Mouse (Mus musculus) limb, embryonic 13.5 days (tissue): ENCODE results near the gene Edf1. TPM values are rescaled to one million over a fixed set of nuclear protein-coding genes. Genes with fewer than 3 reads are reported as not detected.

ENCODE experiments used
- ATAC-seq: fragments of 200-750 bp; cut with Nextera tagmentation; 2 replicates; pipeline ENCODE4 v1.8.0; 2017; ENCODE audit warnings: low read depth, moderate number of reproducible peaks, moderate TSS enrichment; ENCODE audit not compliant: low FRiP score
- H3K27ac ChIP-seq: fragments of 300-500 bp; sonication (generic); 2 replicates; pipeline ENCODE4 v1.5.1; 2015; ENCODE audit warnings: inconsistent platforms, mild to moderate bottlenecking, moderate library complexity
- H3K27me3 ChIP-seq: fragments of 300-500 bp; sonication (generic); 2 replicates; pipeline ENCODE4 v1.6.1; 2015; ENCODE audit warnings: mild to moderate bottlenecking, inconsistent platforms
- H3K36me3 ChIP-seq: fragments of 300-500 bp; sonication (generic); 2 replicates; pipeline ENCODE4 v1.6.1; 2015; ENCODE audit warnings: inconsistent platforms, mild to moderate bottlenecking, moderate library complexity
- H3K4me1 ChIP-seq: fragments of 300-500 bp; sonication (generic); 2 replicates; pipeline ENCODE4 v1.6.1; 2015; ENCODE audit warnings: inconsistent platforms
- H3K4me2 ChIP-seq: fragments of 300-500 bp; sonication (generic); replicated peaks from 2 replicates; pipeline ENCODE4 v1.6.1; 2015; ENCODE audit warnings: inconsistent platforms, mild to moderate bottlenecking, moderate library complexity
- H3K4me3 ChIP-seq: fragments of 300-500 bp; sonication (generic); 2 replicates; pipeline ENCODE4 v1.5.1; 2015; ENCODE audit warnings: moderate library complexity, mild to moderate bottlenecking, inconsistent platforms
- H3K9ac ChIP-seq: fragments of 300-500 bp; sonication (generic); 2 replicates; pipeline ENCODE4 v1.6.1; 2015; ENCODE audit warnings: mild to moderate bottlenecking, inconsistent platforms
- H3K9me3 ChIP-seq: fragments of 300-500 bp; sonication (generic); 2 replicates; pipeline ENCODE4 v1.6.1; 2016; ENCODE audit warnings: inconsistent platforms
- WGBS: fragments of 180-500 bp; shearing (Covaris S2); methylation state at CpG from one replicate; pipeline ENCODE4 v1.1.7; 2015; 5-methylcytosine and 5-hydroxymethylcytosine counted together
- polyA plus RNA-seq: library from polyadenylated mRNA; unstranded; fragments of >200 nt; fragmentation: Nextera tagmentation; extraction: Ambion mirVana; gene quantifications from 2 replicates; pipeline ENCODE4 v1.2.1, GENCODE M21; 2015

The Edf1 gene
- polyA plus RNA-seq, 1 experiment from 2014 or later = 330 TPM

DNA sequence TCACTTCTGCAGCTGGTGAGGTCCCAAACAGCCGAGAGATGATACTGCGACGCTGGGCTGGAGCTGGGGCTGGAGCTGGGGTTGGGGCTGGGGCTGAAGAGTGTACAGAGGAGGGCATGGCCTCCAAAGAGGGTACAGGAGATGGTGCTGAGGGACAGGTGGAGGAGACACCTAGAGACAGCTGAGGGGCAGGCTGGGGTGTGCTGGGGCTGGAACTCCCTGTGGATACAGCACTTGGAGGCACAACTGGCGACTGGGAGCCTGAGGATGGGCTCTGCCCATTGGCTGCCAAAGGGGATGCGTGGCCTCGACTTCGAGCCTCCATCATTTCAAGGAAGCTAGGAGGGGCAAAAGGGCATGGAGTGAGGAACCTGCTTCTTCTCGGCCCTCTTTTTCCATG is 29.6 kb downstream of the Edf1 start:
- H3K4me1 ChIP-seq = peaks cover 14% of the 10 kb centered on the region
- no peak overlapping the region for H3K4me3 ChIP-seq
- no peak overlapping the region for H3K9ac ChIP-seq
- no peaks in the 10 kb centered on the region for H3K27me3 ChIP-seq
- H3K27ac ChIP-seq = no peak overlapping the region
- H3K36me3 ChIP-seq = peaks cover 92% of the 10 kb centered on the region
- H3K9me3 ChIP-seq = no peaks in the 10 kb centered on the region
- H3K4me2 ChIP-seq = no peak overlapping the region
- 91% methylated on average over 8 of the region's 8 CpGs for WGBS
- no peak for ATAC-seq

DNA sequence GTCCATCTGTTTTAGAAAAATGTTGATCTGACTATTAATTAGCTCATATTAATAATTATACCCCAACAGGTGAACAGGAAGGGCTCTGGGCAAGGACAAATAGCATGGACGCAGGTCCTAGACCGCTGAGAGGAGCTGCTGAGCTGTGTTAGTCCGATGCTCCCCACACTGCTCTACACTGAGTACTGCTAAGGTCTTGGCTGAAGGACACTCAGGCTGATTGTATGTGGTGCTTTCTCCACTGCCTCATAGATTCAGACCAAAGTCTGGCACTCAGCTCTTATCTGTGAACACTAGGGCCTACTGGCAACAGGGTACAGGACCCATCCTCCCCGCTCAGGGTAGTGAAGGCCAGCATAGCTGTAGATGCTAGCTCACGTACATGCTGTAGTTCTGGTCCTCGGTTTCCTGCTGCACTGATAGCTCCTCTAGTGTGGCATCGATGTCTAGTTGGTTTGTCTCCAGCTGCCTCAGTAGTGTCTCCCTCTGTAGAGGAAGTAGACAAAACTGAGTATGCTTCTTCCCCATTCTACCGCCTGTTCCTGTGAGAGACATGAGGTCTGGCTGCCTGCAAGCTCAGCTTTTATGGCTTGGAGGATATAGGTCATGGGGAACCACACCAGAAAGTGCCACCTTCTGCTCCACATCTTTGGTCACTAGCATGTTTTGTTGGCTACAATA is 30.7 kb downstream of the Edf1 start:
- ATAC-seq = no peak

GRCm38 (mm10) chr2:25591863-25592262 is 34.2 kb downstream of the Edf1 start:
- H3K36me3 ChIP-seq = peaks cover 92% of the 10 kb centered on the region
- 89% methylated on average over 2 of the region's 2 CpGs for WGBS
- no peak overlapping the region for H3K27ac ChIP-seq
- ATAC-seq = no peak
- no peak overlapping the region for H3K4me3 ChIP-seq
- H3K9me3 ChIP-seq = no peaks in the 10 kb centered on the region
- H3K4me1 ChIP-seq = no peaks in the 10 kb centered on the region
- no peak overlapping the region for H3K4me2 ChIP-seq
- H3K9ac ChIP-seq = no peak overlapping the region
- H3K27me3 ChIP-seq = no peaks in the 10 kb centered on the region

More for the DNA sequence above, 30.7 kb downstream of the Edf1 start:
- Histone ChIP-seq H3K27ac (no peak overlapping the region), H3K36me3 (peaks cover 96% of the 10 kb centered on the region), H3K9ac (no peak overlapping the region), H3K4me1 (0 out of 2 replicates have a peak, but pooled peaks cover 3% of the 10 kb centered on the region), H3K4me3 (no peak overlapping the region), H3K27me3 (no peaks in the 10 kb centered on the region), H3K4me2 (no peak overlapping the region), H3K9me3 (no peaks in the 10 kb centered on the region)
- 93% methylated on average over 8 of the region's 8 CpGs for WGBS

GRCm38 (mm10) chr2:25596765-25597510 is 39.3 kb downstream of the Edf1 start:
- peak; percentile 40; the same call in 1 of the 2 replicates for ATAC-seq
- Histone ChIP-seq H3K9me3 (no peaks in the 10 kb centered on the region), H3K27ac (no peak overlapping the region), H3K27me3 (no peaks in the 10 kb centered on the region), H3K4me2 (no peak overlapping the region), H3K36me3 (peaks cover 95% of the 10 kb centered on the region), H3K4me3 (no peak overlapping the region), H3K9ac (no peak overlapping the region), H3K4me1 (no peaks in the 10 kb centered on the region)
- WGBS = 92% methylated on average over 5 of the region's 5 CpGs

GRCm38 (mm10) chr2:25598749-25599148 is 41.1 kb downstream of the Edf1 start:
- no peak overlapping the region for H3K27ac ChIP-seq
- no peaks in the 10 kb centered on the region for H3K4me1 ChIP-seq
- H3K36me3 ChIP-seq = peaks cover 95% of the 10 kb centered on the region
- H3K27me3 ChIP-seq = no peaks in the 10 kb centered on the region
- ATAC-seq = no peak
- no peak overlapping the region for H3K4me2 ChIP-seq
- no peaks in the 10 kb centered on the region for H3K9me3 ChIP-seq
- WGBS = 93% methylated on average over 1 of the region's 1 CpGs
- no peak overlapping the region for H3K4me3 ChIP-seq
- H3K9ac ChIP-seq = no peak overlapping the region

GRCm38 (mm10) chr2:25600037-25600436 is 42.4 kb downstream of the Edf1 start:
- ATAC-seq = no peak
- Histone ChIP-seq H3K9ac (no peak overlapping the region), H3K4me3 (no peak overlapping the region), H3K36me3 (peaks cover 96% of the 10 kb centered on the region), H3K4me1 (no peaks in the 10 kb centered on the region), H3K4me2 (no peak overlapping the region), H3K27ac (no peak overlapping the region), H3K27me3 (no peaks in the 10 kb centered on the region), H3K9me3 (no peaks in the 10 kb centered on the region)
- WGBS = 85% methylated on average over 2 of the region's 2 CpGs

- no peak overlapping the region for H3K4me2 ChIP-seq
- H3K4me1 ChIP-seq = peaks cover 16% of the 10 kb centered on the region
- no peak overlapping the region for H3K4me3 ChIP-seq
- no peak overlapping the region for H3K9ac ChIP-seq
- no peak for ATAC-seq
- no peak overlapping the region for H3K27ac ChIP-seq
- no peaks in the 10 kb centered on the region for H3K27me3 ChIP-seq
- 95% methylated on average over 5 of the region's 5 CpGs for WGBS
- peaks cover 78% of the 10 kb centered on the region for H3K36me3 ChIP-seq
- no peaks in the 10 kb centered on the region for H3K9me3 ChIP-seq
Measured at GRCm38 (mm10) chr2:25602526-25602925, 44.9 kb downstream of the Edf1 start.

DNA sequence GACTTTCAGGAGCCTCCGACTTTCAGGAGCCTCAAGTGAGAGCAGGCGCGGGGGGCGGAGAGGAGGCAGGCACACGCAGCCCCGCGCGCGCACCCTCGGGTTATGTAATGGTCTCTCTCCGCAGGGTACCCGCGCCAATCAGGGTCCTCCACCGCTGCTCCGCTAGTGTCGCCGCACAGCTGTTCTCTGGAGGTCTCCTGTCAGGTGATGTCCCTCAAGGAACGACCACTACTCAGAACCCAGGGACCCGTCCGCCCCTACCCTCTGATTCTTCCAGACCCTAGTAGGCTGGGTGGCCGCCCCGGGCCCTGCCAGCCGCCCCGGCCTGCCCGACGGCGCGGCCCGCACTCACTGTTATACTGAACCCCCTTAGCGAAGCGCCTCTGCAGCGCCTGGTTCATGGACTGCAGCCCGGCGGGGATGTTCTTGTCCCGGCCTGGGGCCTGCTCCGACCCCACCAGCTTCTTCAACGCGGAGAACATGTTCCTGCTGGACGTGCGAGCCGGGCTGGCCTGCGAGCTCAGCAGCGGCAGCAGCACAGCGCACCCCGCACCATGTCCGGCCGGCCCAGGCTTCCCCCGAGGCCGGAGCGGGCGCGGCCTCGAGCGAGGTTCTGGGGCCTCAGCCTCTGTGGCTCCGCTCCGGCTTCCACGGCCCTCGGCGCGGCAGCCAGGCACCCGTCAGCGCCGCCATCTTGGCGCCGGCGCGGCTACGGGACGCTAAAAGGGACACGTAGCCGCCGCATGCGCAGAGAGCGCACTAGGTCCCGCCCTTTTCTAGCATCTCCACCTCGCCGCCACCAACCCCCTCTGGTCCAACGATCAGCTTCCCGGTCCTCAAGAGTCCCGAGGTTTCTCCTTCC is 50.3 kb downstream of the Edf1 start, which contains the start of gene Rabl6:
Gene Rabl6 (minus strand): TSS at position 761 of the 862 bp plus-strand sequence.
- peak; percentile 90 for ATAC-seq
- Histone ChIP-seq H3K9me3 (no peaks in the 10 kb centered on the region), H3K4me3 (peak within 1 kb of the TSS; percentile 79), H3K9ac (peak within 1 kb of the TSS; percentile 99), H3K27me3 (peaks cover 9% of the 10 kb centered on the region), H3K27ac (peak within 1 kb of the TSS; percentile 96), H3K36me3 (peaks cover 23% of the 10 kb centered on the region), H3K4me2 (peak within 1 kb of the TSS; percentile 74), H3K4me1 (peaks cover 20% of the 10 kb centered on the region)
- WGBS = under 1% methylated on average over 80 of the region's 80 CpGs

GRCm38 (mm10) chr2:25608671-25609070 is 51.0 kb downstream of the Edf1 start:
- ATAC-seq = no peak; the same call in 1 of the 2 replicates
- peaks cover 20% of the 10 kb centered on the region for H3K4me1 ChIP-seq
- no peaks in the 10 kb centered on the region for H3K9me3 ChIP-seq
- 60% methylated on average over 10 of the region's 10 CpGs for WGBS
- H3K27me3 ChIP-seq = peaks cover 15% of the 10 kb centered on the region
- peak overlapping the region; percentile 74 for H3K4me2 ChIP-seq
- peak overlapping the region; percentile 99 for H3K9ac ChIP-seq
- peaks cover 17% of the 10 kb centered on the region for H3K36me3 ChIP-seq
- H3K4me3 ChIP-seq = peak overlapping the region; percentile 79
- peak overlapping the region; percentile 96; the same call in 1 of the 2 replicates for H3K27ac ChIP-seq
